Mouse (Mus musculus) stomach, postnatal 0 days (tissue): Measurements from ENCODE around the gene Atp5d. TPM values are rescaled to one million over a fixed set of nuclear protein-coding genes. Genes with fewer than 3 reads are reported as not detected.

ENCODE experiments used
- ATAC-seq: fragments of 200-750 bp; cut with Nextera tagmentation; 2 replicates; pipeline ENCODE4 v1.8.0; 2017; ENCODE audit not compliant: low FRiP score, low TSS enrichment
- DNase-seq: peaks from one replicate; pipeline ENCODE4 v3.0.0-alpha.2; 2016; ENCODE audit warnings: low spot score
- H3K27ac ChIP-seq: fragments of 300-500 bp; sonication (generic); replicated peaks from 2 replicates; pipeline ENCODE4 v1.5.1; 2014; ENCODE audit warnings: mild to moderate bottlenecking, control low read depth
- H3K27me3 ChIP-seq: fragments of 300-500 bp; sonication (generic); 2 replicates; pipeline ENCODE4 v1.6.1; 2014; ENCODE audit warnings: low read length; ENCODE audit not compliant: control insufficient read depth, insufficient read depth
- H3K36me3 ChIP-seq: fragments of 300-500 bp; sonication (generic); 2 replicates; pipeline ENCODE4 v1.6.1; 2014; ENCODE audit warnings: low read length, mixed read lengths; ENCODE audit not compliant: control insufficient read depth, insufficient read depth
- H3K4me1 ChIP-seq: fragments of 300-500 bp; sonication (generic); replicated peaks from 2 replicates; pipeline ENCODE4 v1.6.1; 2014; ENCODE audit warnings: antibody characterized with exemption; ENCODE audit not compliant: control insufficient read depth, insufficient read depth
- H3K4me2 ChIP-seq: fragments of 300-500 bp; sonication (generic); replicated peaks from 2 replicates; pipeline ENCODE4 v1.6.1; 2014; ENCODE audit warnings: low read depth, mild to moderate bottlenecking, control low read depth, moderate library complexity
- H3K4me3 ChIP-seq: fragments of 300-500 bp; sonication (generic); 2 replicates; pipeline ENCODE4 v1.5.1; 2014; ENCODE audit warnings: low read depth, low read length, control low read depth
- H3K9ac ChIP-seq: fragments of 300-500 bp; sonication (generic); 2 replicates; pipeline ENCODE4 v1.6.1; 2014; ENCODE audit warnings: mild to moderate bottlenecking, low read length, control low read depth, mixed read lengths
- H3K9me3 ChIP-seq: fragments of 300-500 bp; sonication (generic); 2 replicates; pipeline ENCODE4 v1.6.1; 2016; ENCODE audit warnings: low read length; ENCODE audit not compliant: control insufficient read depth
- CTCF ChIP-seq: IDR thresholded peaks from 2 replicates; pipeline ENCODE4 v1.5.1; 2016; ENCODE audit warnings: antibody characterized with exemption, low read depth, mild to moderate bottlenecking, moderate library complexity
- EP300 ChIP-seq: optimal IDR thresholded peaks from 2 replicates; pipeline ENCODE3; 2016; ENCODE audit warnings: antibody characterized with exemption
- WGBS: fragments of 180-500 bp; shearing (Covaris S2); extraction: QIAGEN DNeasy Blood & Tissue Kit; methylation state at CpG from one replicate; pipeline ENCODE4 v1.1.7; 2014; 5-methylcytosine and 5-hydroxymethylcytosine counted together
- polyA plus RNA-seq: library from polyadenylated mRNA; unstranded; fragments of >200 nt; fragmentation: Nextera tagmentation; extraction: Ambion mirVana; gene quantifications from 2 replicates; pipeline ENCODE4 v1.2.1, GENCODE M21; 2015

Atp5d gene
- polyA plus RNA-seq, 1 experiment from 2014 or later, result 705 TPM

- Histone ChIP-seq H3K4me2 (peak within 1 kb of the TSS; percentile 56), H3K27me3 (no peaks in the 10 kb centered on the region), H3K27ac (peak within 1 kb of the TSS; percentile 95), H3K9ac (peak within 1 kb of the TSS; percentile 60), H3K4me1 (0 out of 2 replicates have a peak, but pooled peaks cover 5% of the 10 kb centered on the region), H3K9me3 (no peaks in the 10 kb centered on the region), H3K4me3 (peak within 1 kb of the TSS; percentile 55), H3K36me3 (peaks cover 24% of the 10 kb centered on the region)
- ATAC-seq (peak; percentile 77), DNase-seq (peak; percentile 91)
- 7% methylated on average over 35 of the region's 35 CpGs for WGBS
- no peak for TF ChIP-seq CTCF
- TF ChIP-seq EP300, result peak; percentile 18
Measured at GRCm38 (mm10) chr10:80172527-80173292, 34.3 kb downstream of the Atp5d start, which contains the start of gene 1600002K03Rik. TSS of gene 1600002K03Rik (plus strand) at chr10:80172944.

- Histone ChIP-seq H3K9me3 (no peaks in the 10 kb centered on the region), H3K27ac (peak overlapping the region; percentile 53; the same call in 1 of the 2 replicates), H3K4me1 (0 out of 2 replicates have a peak, but pooled peaks cover 5% of the 10 kb centered on the region), H3K36me3 (peaks cover 24% of the 10 kb centered on the region), H3K9ac (no peak overlapping the region; the same call in 1 of the 2 replicates), H3K27me3 (no peaks in the 10 kb centered on the region), H3K4me3 (peak overlapping the region; percentile 55), H3K4me2 (peak overlapping the region; percentile 56)
- no peak for DNase-seq
- no peak for ATAC-seq
- no peak for TF ChIP-seq CTCF
- no peak for TF ChIP-seq EP300
- WGBS, result 26% methylated on average over 11 of the region's 11 CpGs
Measured at GRCm38 (mm10) chr10:80173358-80173757, 34.9 kb downstream of the Atp5d start.

GRCm38 (mm10) chr10:80173955-80174640 lies 35.7 kb downstream of the Atp5d start:
- Histone ChIP-seq H3K4me1 (peaks cover 2% of the 10 kb centered on the region; the same call in 1 of the 2 replicates), H3K36me3 (peaks cover 24% of the 10 kb centered on the region), H3K9ac (no peak overlapping the region), H3K27me3 (no peaks in the 10 kb centered on the region), H3K4me2 (no peak overlapping the region), H3K4me3 (no peak overlapping the region), H3K27ac (no peak overlapping the region), H3K9me3 (no peaks in the 10 kb centered on the region)
- ATAC-seq, result no peak
- WGBS, result 87% methylated on average over 10 of the region's 10 CpGs
- TF ChIP-seq EP300 (no peak), CTCF (no peak)
- DNase-seq, result no peak

GRCm38 (mm10) chr10:80174705-80175104 lies 36.3 kb downstream of the Atp5d start:
- Histone ChIP-seq H3K27me3 (no peaks in the 10 kb centered on the region), H3K27ac (no peak overlapping the region), H3K9me3 (no peaks in the 10 kb centered on the region)

GRCm38 (mm10) chr10:80175536-80176269 lies 37.3 kb downstream of the Atp5d start:
- TF ChIP-seq CTCF (peak; percentile 76), EP300 (no peak)
- DNase-seq, result no peak

More at GRCm38 (mm10) chr10:80174705-80175104, 36.3 kb downstream of the Atp5d start:
- H3K4me3 ChIP-seq, result no peak overlapping the region
- H3K9ac ChIP-seq, result no peak overlapping the region
- ATAC-seq (no peak), DNase-seq (peak; percentile 64)
- peaks cover 2% of the 10 kb centered on the region; the same call in 1 of the 2 replicates for H3K4me1 ChIP-seq
- H3K36me3 ChIP-seq, result peaks cover 24% of the 10 kb centered on the region
- 50% methylated on average over 2 of the region's 2 CpGs for WGBS
- no peak overlapping the region for H3K4me2 ChIP-seq
- TF ChIP-seq CTCF (peak; percentile 72), EP300 (no peak)

More at GRCm38 (mm10) chr10:80175536-80176269, 37.3 kb downstream of the Atp5d start:
- Histone ChIP-seq H3K36me3 (peaks cover 15% of the 10 kb centered on the region), H3K27ac (no peak overlapping the region), H3K4me2 (no peak overlapping the region), H3K27me3 (no peaks in the 10 kb centered on the region), H3K9ac (no peak overlapping the region), H3K9me3 (no peaks in the 10 kb centered on the region), H3K4me3 (no peak overlapping the region), H3K4me1 (peaks cover 2% of the 10 kb centered on the region; the same call in 1 of the 2 replicates)
- ATAC-seq, result no peak
- WGBS, result 27% methylated on average over 4 of the region's 4 CpGs
